Mouse (Mus musculus) midbrain, postnatal 0 days (tissue): ENCODE measurements around the gene Nipsnap3a. TPM values are rescaled to one million over a fixed set of nuclear protein-coding genes. Genes with fewer than 3 reads are reported as not detected.

ENCODE experiments used
- ATAC-seq: fragments of 200-750 bp; cut with Nextera tagmentation; 2 replicates; pipeline ENCODE4 v1.8.0; 2017; ENCODE audit warnings: moderate number of reproducible peaks, mild to moderate bottlenecking, moderate TSS enrichment, moderate library complexity; ENCODE audit not compliant: low FRiP score
- DNase-seq: peaks from one replicate; pipeline ENCODE4 v3.0.0-alpha.2; 2015; ENCODE audit warnings: low spot score
- H3K27ac ChIP-seq: fragments of 300-500 bp; sonication (generic); 2 replicates; pipeline ENCODE4 v1.5.1; 2014; ENCODE audit warnings: low read depth, mild to moderate bottlenecking, low read length, mixed read lengths
- H3K27me3 ChIP-seq: fragments of 300-500 bp; sonication (generic); 2 replicates; pipeline ENCODE4 v1.6.1; 2014; ENCODE audit warnings: low read length, control low read depth, mixed read lengths; ENCODE audit not compliant: insufficient read depth
- H3K36me3 ChIP-seq: fragments of 300-500 bp; sonication (generic); 2 replicates; pipeline ENCODE4 v1.6.1; 2014; ENCODE audit warnings: low read length, control low read depth, mixed read lengths; ENCODE audit not compliant: insufficient read depth
- H3K4me1 ChIP-seq: fragments of 300-500 bp; sonication (generic); 2 replicates; pipeline ENCODE4 v1.6.1; 2014; ENCODE audit warnings: mild to moderate bottlenecking, control low read depth, antibody characterized with exemption, low read length, mixed read lengths; ENCODE audit not compliant: insufficient read depth
- H3K4me2 ChIP-seq: fragments of 300-500 bp; sonication (generic); 2 replicates; pipeline ENCODE4 v1.6.1; 2014; ENCODE audit warnings: low read depth, mild to moderate bottlenecking, low read length, mixed read lengths; ENCODE audit not compliant: poor library complexity, severe bottlenecking
- H3K4me3 ChIP-seq: fragments of 300-500 bp; sonication (generic); 2 replicates; pipeline ENCODE4 v1.5.1; 2014; ENCODE audit warnings: low read depth, mild to moderate bottlenecking, low read length, moderate library complexity
- H3K9ac ChIP-seq: fragments of 300-500 bp; sonication (generic); replicated peaks from 2 replicates; pipeline ENCODE4 v1.6.1; 2014; ENCODE audit warnings: mild to moderate bottlenecking, low read length, moderate library complexity, mixed read lengths; ENCODE audit not compliant: poor library complexity, severe bottlenecking
- H3K9me3 ChIP-seq: fragments of 300-500 bp; sonication (generic); 2 replicates; pipeline ENCODE4 v1.6.1; 2016; ENCODE audit warnings: low read length, control low read depth
- CTCF ChIP-seq: IDR thresholded peaks from 2 replicates; pipeline ENCODE4 v1.5.1; 2016; ENCODE audit warnings: antibody characterized with exemption, mild to moderate bottlenecking
- WGBS: fragments of 180-500 bp; shearing (Covaris S2); extraction: QIAGEN DNeasy Blood & Tissue Kit; methylation state at CpG from one replicate; pipeline ENCODE4 v1.1.7; 2014; 5-methylcytosine and 5-hydroxymethylcytosine counted together
- polyA plus RNA-seq: library from polyadenylated mRNA; unstranded; fragments of >200 nt; fragmentation: Nextera tagmentation; extraction: Ambion mirVana; gene quantifications from 2 replicates; pipeline ENCODE4 v1.2.1, GENCODE M21; 2015
- total RNA-seq: library from RNA; depleted of rRNA; stranded (reverse); fragments of >200 nt; gene quantifications from 2 replicates; pipeline ENCODE4 v1.2.3, GENCODE M21; 2014

The Nipsnap3a gene
- total and polyA plus RNA-seq, 2 experiments from 2014 or later = not detected

DNA sequence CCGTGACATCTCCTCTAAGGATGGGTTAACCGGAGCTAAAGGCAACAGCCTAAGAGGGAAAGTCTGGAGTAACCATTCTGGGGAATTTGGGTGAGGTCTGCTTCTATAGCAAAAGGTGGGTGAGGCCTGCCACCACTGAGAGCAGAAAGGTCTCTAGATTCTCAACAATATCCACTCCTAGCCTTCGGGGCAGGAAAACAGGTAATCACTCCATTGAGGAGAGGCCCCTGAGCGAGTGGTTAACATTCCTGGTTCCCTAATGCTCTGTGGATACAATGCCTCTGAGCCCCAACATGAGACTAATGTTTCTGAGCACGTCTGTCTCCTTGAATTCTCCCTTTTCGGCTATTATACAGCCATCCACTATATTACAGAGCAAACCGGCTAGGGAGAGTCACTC is 25.3 kb downstream of the Nipsnap3a start:
- 97% methylated on average over 7 of the region's 7 CpGs for WGBS
- DNase-seq = no peak

DNA sequence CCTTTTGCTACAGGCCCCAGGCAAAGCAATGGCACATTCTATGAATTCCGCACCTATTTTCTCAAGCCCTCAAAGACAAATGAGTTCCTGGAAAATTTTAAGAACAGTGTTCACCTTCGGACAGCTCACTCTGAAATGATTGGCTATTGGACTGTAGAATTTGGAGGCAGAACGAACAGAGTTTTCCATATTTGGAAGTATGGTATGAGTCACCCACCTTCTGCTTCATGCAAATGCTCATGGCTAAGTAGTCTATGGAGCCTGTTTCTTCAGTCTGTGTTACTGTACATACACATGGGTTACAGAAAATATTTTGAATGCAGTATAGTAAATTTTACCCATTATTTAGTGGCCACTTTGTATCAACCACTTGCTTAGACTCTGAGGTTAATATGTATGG is 26.0 kb downstream of the Nipsnap3a start:
- no peak for TF ChIP-seq CTCF
- ATAC-seq = no peak
- 96% methylated on average over 3 of the region's 3 CpGs for WGBS
- Histone ChIP-seq H3K27ac (no peak overlapping the region), H3K4me3 (no peak overlapping the region), H3K9me3 (no peaks in the 10 kb centered on the region), H3K9ac (no peak overlapping the region), H3K4me1 (no peaks in the 10 kb centered on the region; the same call in 1 of the 2 replicates), H3K4me2 (no peak overlapping the region), H3K36me3 (no peaks in the 10 kb centered on the region), H3K27me3 (no peaks in the 10 kb centered on the region)
- no peak for DNase-seq

More for the DNA sequence above, 25.3 kb downstream of the Nipsnap3a start:
- H3K9ac ChIP-seq = no peak overlapping the region
- no peaks in the 10 kb centered on the region for H3K36me3 ChIP-seq
- no peak overlapping the region for H3K4me2 ChIP-seq
- H3K27me3 ChIP-seq = no peaks in the 10 kb centered on the region
- no peak overlapping the region for H3K4me3 ChIP-seq
- no peak for TF ChIP-seq CTCF
- H3K9me3 ChIP-seq = no peaks in the 10 kb centered on the region
- ATAC-seq = no peak
- H3K27ac ChIP-seq = no peak overlapping the region
- no peaks in the 10 kb centered on the region; the same call in 1 of the 2 replicates for H3K4me1 ChIP-seq

DNA sequence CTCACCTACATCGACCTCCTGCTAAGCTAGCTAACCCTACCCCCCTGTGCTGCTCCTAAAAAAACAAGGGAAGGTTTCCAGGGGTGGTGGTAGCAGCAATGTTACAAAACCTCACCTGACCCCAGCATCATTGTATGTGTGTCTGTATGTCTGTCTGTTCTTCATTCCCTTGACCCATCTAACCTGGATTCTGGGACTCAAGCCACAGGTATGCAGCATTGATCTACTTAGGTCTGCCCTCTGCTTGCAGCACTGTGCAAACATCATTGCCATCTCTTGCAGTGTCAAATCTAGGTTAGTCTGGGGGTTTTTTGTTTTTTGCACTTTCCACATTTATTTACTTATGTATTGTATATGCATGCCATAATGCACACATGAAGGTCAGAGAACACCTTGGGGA is 29.3 kb downstream of the Nipsnap3a start:
- H3K36me3 ChIP-seq = peaks cover 11% of the 10 kb centered on the region
- no peak for TF ChIP-seq CTCF
- no peaks in the 10 kb centered on the region for H3K9me3 ChIP-seq
- no peaks in the 10 kb centered on the region for H3K4me1 ChIP-seq
- DNase-seq (no peak), ATAC-seq (no peak)
- WGBS = 92% methylated on average over 1 of the region's 1 CpGs
- no peak overlapping the region for H3K4me2 ChIP-seq
- H3K4me3 ChIP-seq = no peak overlapping the region
- no peak overlapping the region for H3K27ac ChIP-seq
- no peak overlapping the region for H3K9ac ChIP-seq
- no peaks in the 10 kb centered on the region for H3K27me3 ChIP-seq

DNA sequence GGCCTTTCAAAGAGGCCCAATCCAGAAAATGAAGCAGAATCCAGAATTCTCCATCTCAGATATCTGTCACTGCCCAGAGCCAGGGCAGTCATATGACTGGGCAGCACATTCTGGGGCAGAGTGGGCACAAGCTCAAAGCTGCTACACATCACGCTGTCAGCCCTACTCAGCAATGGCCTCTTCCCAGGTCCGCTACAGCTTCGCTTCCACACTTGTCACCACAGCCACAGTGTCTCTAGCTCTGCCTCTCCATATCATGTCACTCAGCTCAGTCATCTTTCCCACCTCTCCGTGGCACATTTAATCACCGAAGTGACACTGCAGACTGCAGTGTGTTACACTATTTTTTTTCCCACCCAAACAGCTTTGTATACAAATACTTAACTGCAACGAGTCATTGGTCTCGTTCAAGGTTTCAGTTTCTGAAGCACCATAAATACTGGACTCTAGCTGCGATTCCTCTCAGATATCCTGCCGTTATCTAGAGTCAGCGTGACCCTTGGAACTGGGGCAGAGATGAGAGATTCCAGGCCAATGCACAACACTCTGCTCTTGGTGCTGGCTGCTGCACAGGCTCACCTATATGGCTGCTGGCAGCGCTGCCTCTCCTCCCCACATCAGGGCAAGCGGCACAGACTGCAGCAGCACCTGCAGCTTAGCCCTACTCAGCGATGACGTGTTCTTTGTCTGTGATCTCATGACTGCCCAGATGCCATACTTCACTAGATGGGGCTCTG is 34.3 kb downstream of the Nipsnap3a start:
- no peaks in the 10 kb centered on the region for H3K9me3 ChIP-seq
- H3K27ac ChIP-seq = no peak overlapping the region
- H3K36me3 ChIP-seq = peaks cover 14% of the 10 kb centered on the region
- no peak overlapping the region for H3K4me2 ChIP-seq
- H3K9ac ChIP-seq = no peak overlapping the region
- ATAC-seq (no peak), DNase-seq (no peak)
- 97% methylated on average over 14 of the region's 14 CpGs for WGBS
- no peak overlapping the region for H3K4me3 ChIP-seq
- no peaks in the 10 kb centered on the region for H3K27me3 ChIP-seq
- H3K4me1 ChIP-seq = no peaks in the 10 kb centered on the region
- TF ChIP-seq CTCF = no peak

DNA sequence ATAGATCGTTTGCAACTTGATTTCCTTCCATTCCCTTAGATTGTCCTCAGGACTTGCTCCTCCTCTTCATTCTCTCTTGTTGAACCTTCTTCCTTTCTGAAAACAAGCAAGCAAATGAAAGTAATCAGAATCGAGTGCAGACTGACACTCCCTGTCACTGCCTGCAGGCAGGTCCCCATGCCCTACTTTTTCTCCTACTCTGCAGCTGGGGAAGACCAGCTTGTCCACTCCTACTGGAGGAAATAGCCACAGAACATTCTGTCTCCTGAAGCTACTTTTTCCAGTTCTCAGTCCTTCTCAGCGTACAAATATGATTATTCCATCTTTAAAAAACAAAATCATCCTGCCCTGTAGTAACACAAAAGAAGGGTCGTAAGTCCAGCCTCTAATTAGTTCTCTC is 35.3 kb downstream of the Nipsnap3a start:
- WGBS = 93% methylated on average over 4 of the region's 4 CpGs
- Histone ChIP-seq H3K27ac (no peak overlapping the region), H3K27me3 (no peaks in the 10 kb centered on the region), H3K9me3 (no peaks in the 10 kb centered on the region), H3K4me1 (no peaks in the 10 kb centered on the region), H3K4me3 (no peak overlapping the region), H3K36me3 (peaks cover 14% of the 10 kb centered on the region), H3K9ac (no peak overlapping the region), H3K4me2 (no peak overlapping the region)
- ATAC-seq = no peak
- TF ChIP-seq CTCF = no peak
- no peak for DNase-seq

DNA sequence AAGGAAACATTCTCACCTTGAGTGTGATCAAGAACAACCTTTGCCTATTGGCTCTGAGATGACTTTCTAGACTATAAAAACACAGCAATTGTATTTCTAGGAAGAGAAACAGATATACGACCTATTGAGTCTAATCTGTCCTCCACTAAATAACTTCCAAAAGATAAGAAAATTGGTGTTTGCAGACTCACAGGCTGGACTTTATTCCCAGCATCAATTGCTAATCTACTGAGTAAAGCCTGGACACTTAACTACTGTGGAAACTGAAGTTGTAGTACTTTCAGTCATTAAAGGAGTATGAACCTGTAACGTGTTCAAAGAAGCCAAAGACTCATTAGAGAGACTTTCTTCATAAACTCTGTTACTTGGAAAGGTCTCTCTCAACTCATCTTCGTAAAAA is 38.7 kb downstream of the Nipsnap3a start:
- Histone ChIP-seq H3K4me1 (no peaks in the 10 kb centered on the region), H3K27me3 (no peaks in the 10 kb centered on the region), H3K36me3 (peaks cover 9% of the 10 kb centered on the region; the same call in 1 of the 2 replicates), H3K4me3 (no peak overlapping the region), H3K9me3 (no peaks in the 10 kb centered on the region), H3K27ac (no peak overlapping the region), H3K4me2 (no peak overlapping the region), H3K9ac (no peak overlapping the region)
- no peak for TF ChIP-seq CTCF
- no peak for DNase-seq
- no peak for ATAC-seq
- 87% methylated on average over 3 of the region's 3 CpGs for WGBS
